Mouse (Mus musculus) G1E (cell line): ENCODE measurements at regions not wholly inside any gene's neighbourhood (a gene's known extent, or its start where the extent isn't known, plus 50 kb on each side); places are given as distances from the start of the nearest gene placed in this dataset.

Experiments used
- ATAC-seq: 2 replicates; pipeline ENCODE4 v1.8.0; 2016; ENCODE audit warnings: mild to moderate bottlenecking; ENCODE audit not compliant: insufficient number of reproducible peaks, poor library complexity, low FRiP score, severe bottlenecking; ENCODE audit errors: extremely low read depth
- DNase-seq: peaks from one replicate; pipeline ENCODE4 v3.0.0; 2012; ENCODE audit warnings: low spot score
- H3K27me3 ChIP-seq: 2 replicates; pipeline ENCODE4 v1.6.1; 2012; ENCODE audit warnings: mild to moderate bottlenecking, low read length, inconsistent platforms; ENCODE audit not compliant: insufficient read depth
- H3K36me3 ChIP-seq: replicated peaks from 2 replicates; pipeline ENCODE3; 2012; ENCODE audit warnings: mild to moderate bottlenecking, inconsistent platforms
- H3K4me1 ChIP-seq: 2 replicates; pipeline ENCODE4 v1.6.1; 2012; ENCODE audit warnings: low read depth, low read length, inconsistent platforms, mixed read lengths; ENCODE audit not compliant: insufficient read depth
- H3K4me3 ChIP-seq: 2 replicates; pipeline ENCODE4 v1.5.1; 2012; ENCODE audit warnings: low read depth, mild to moderate bottlenecking, inconsistent platforms, low read length, moderate library complexity, mixed read lengths
- H3K9me3 ChIP-seq: replicated peaks from 2 replicates; pipeline ENCODE4 v1.6.1; 2012; ENCODE audit warnings: inconsistent platforms
- CTCF ChIP-seq: IDR thresholded peaks from 2 replicates; pipeline ENCODE4 v1.5.1; 2012; ENCODE audit warnings: low read depth, low read length, inconsistent platforms, mixed read lengths
- GATA1 ChIP-seq: IDR thresholded peaks from 2 replicates; pipeline ENCODE4 v1.6.1; 2012; ENCODE audit warnings: borderline replicate concordance, low read length, inconsistent platforms, mixed read lengths
- GATA2 ChIP-seq: IDR thresholded peaks from 2 replicates; pipeline ENCODE4 v1.6.1; 2012; ENCODE audit warnings: low read depth, low read length, inconsistent platforms, borderline replicate concordance
- POLR2AphosphoS5 ChIP-seq: IDR thresholded peaks from 2 replicates; pipeline ENCODE4 v1.6.1; 2012; ENCODE audit warnings: low read depth, low read length, inconsistent platforms; ENCODE audit not compliant: insufficient replicate concordance
- TAL1 ChIP-seq: conservative IDR thresholded peaks from 2 replicates; pipeline ENCODE4 v1.6.1; 2012; ENCODE audit warnings: low read depth, low read length, inconsistent platforms, mixed read lengths

DNA sequence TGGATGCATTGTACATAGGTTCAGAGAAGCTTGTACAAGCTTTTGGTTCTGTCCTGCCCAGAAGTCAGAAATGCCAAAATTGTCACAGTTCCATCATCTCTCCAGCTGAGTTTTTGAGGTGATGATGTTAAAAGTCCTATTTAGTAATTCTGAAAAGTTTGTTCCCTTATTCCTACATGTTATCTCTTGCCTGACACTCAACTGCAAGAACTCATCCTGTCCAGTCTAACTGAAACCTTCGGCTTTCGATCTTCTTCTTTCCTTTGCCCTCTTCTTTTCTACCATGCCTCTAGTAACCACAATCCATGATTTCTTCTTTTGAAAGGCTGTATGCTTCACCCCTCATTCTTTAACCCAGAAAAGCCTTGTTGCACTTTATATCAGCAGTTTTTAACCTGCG is 313.2 kb upstream of the Trib2 start:
- no peaks in the 10 kb centered on the region for H3K9me3 ChIP-seq
- no peaks in the 10 kb centered on the region for H3K36me3 ChIP-seq
- DNase-seq, result no peak
- no peaks in the 10 kb centered on the region for H3K27me3 ChIP-seq
- H3K4me1 ChIP-seq, result no peaks in the 10 kb centered on the region
- H3K4me3 ChIP-seq, result no peak overlapping the region
- ATAC-seq, result no peak
- TF ChIP-seq POLR2AphosphoS5 (no peak), GATA2 (no peak), GATA1 (no peak), TAL1 (no peak), CTCF (no peak)

DNA sequence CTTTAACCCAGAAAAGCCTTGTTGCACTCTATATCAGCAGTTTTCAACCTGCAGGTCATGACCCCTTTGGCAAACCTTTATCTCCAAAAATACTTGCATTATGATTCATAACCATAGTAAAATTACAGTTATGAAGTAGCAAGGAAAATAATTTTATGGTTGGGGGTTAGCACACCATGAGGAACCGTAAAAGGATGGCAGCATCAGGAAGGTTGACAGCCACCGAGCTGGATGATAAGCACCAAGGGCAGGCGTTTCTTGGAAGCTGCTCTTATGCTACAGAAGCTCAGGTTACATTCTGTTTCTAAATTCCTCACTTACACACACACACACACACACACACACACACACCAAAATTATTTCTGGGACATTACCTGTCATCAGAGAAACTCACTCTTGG is 312.5 kb upstream of the Trib2 start:
- Histone ChIP-seq H3K9me3 (no peaks in the 10 kb centered on the region), H3K27me3 (no peaks in the 10 kb centered on the region), H3K36me3 (no peaks in the 10 kb centered on the region), H3K4me1 (no peaks in the 10 kb centered on the region), H3K4me3 (no peak overlapping the region)
- DNase-seq, result no peak
- ATAC-seq, result no peak
- TF ChIP-seq GATA1 (no peak), POLR2AphosphoS5 (no peak), TAL1 (no peak), CTCF (no peak), GATA2 (no peak)

DNA sequence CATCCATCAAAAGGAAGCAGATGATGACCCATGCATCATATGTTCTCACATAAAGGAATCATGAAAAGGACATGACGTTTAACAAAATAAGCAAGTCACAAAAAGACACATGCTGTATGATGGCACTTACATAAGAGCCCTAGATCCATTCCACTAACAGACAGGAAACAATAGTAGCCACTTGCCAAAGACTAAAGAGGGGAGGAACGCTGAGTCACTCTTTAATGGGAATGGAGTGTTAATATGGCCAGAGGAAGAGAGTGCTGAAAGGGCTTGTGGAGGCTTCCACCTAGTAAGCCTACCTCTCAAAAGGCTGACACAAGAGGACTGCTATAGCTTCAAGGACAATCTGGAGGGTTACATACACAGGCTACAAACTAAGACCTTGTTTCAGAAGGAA is 308.2 kb upstream of the Trib2 start:
- Histone ChIP-seq H3K36me3 (no peaks in the 10 kb centered on the region), H3K4me1 (no peaks in the 10 kb centered on the region), H3K4me3 (no peak overlapping the region), H3K27me3 (no peaks in the 10 kb centered on the region), H3K9me3 (0 out of 2 replicates have a peak, but pooled peaks cover 2% of the 10 kb centered on the region)
- DNase-seq (no peak), ATAC-seq (no peak)
- TF ChIP-seq CTCF (no peak), GATA2 (no peak), GATA1 (no peak), TAL1 (no peak), POLR2AphosphoS5 (no peak)

DNA sequence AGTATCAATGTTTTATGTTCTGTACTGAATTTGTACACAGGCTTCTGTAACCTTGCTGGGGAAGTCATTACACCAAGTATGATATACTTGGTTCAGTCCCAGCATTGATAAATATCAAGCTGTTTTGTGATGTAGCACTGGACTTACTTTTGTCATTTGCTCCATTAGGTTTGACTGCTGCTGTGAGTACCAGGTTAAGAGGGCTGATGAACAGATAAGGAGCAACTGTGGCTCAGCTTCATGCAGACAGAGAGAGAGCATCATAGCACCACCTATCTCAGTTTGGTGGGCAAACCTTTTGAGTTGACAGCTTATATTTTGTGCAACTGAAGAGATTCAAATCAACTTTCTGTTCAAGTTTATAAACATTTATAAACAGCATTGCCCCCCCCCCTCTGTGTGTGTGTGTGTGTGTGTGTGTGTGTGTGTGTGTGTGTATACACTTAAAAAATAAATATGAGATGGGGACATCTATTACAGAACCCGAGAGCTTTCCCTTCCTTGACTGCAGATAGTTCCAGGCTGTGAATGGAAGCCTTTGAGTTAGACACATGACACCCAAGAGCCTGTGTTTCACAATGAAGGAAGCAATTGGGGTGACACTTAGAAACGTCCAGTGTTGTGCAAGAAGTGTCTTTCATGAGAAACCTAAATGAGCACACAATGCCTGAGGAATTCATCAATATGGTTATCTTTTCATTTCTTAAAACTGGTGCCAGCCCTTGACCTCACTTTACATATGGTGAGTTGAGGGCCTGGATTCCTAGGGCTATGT is 305.8 kb upstream of the Trib2 start:
- ATAC-seq, result no peak
- TF ChIP-seq POLR2AphosphoS5 (no peak), CTCF (no peak), TAL1 (no peak), GATA2 (no peak), GATA1 (no peak)

DNA sequence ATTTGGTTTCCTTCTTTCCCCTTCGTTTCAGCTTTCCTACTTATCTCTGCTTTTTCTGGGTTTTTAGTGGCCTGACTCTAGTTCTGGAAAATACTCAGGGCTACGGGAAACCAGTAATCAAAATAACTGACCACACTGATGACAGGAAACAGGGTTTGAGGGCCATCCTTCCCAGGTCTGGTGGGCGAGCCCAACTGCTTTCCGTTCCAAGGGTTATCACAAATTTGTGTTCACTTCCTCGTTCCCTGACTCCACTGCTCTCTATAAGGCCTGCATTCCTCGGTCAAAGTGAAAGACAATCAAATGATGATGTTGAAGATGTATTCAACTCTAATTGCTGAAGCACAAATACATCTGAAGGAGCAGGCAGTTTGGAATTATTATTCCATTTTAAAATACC is 305.1 kb upstream of the Trib2 start:
- Histone ChIP-seq H3K27me3 (no peaks in the 10 kb centered on the region), H3K9me3 (0 out of 2 replicates have a peak, but pooled peaks cover 2% of the 10 kb centered on the region), H3K36me3 (no peaks in the 10 kb centered on the region), H3K4me3 (no peak overlapping the region), H3K4me1 (no peaks in the 10 kb centered on the region)
- TF ChIP-seq POLR2AphosphoS5, result no peak
- DNase-seq (no peak), ATAC-seq (no peak)

More for the DNA sequence above, 305.8 kb upstream of the Trib2 start:
- no peaks in the 10 kb centered on the region for H3K4me1 ChIP-seq
- H3K27me3 ChIP-seq, result no peaks in the 10 kb centered on the region
- no peak overlapping the region for H3K4me3 ChIP-seq
- H3K9me3 ChIP-seq, result 0 out of 2 replicates have a peak, but pooled peaks cover 2% of the 10 kb centered on the region
- no peak for DNase-seq
- no peaks in the 10 kb centered on the region for H3K36me3 ChIP-seq

DNA sequence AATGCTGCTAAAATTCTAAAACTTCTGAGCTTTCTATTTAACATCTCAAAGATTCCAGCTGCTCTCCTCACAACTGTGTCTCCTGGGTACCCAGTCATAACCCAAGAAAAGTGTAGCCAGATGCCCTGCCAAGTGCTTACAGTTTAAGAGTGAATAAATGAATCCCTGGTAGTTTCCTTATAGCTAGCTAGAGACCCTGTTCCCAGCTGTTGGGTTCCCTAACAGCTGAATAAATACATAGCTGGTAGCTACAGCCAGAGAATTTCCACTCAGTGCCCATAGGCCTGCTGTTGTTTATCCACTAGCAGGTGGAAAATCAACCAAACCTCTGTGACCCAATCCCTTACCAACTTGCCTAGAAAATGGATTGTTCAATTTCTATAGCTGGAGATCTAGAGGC is 302.0 kb upstream of the Trib2 start:
- DNase-seq, result no peak
- Histone ChIP-seq H3K4me3 (no peak overlapping the region), H3K9me3 (0 out of 2 replicates have a peak, but pooled peaks cover 2% of the 10 kb centered on the region), H3K4me1 (no peaks in the 10 kb centered on the region), H3K27me3 (no peaks in the 10 kb centered on the region), H3K36me3 (no peaks in the 10 kb centered on the region)
- no peak for ATAC-seq
- TF ChIP-seq CTCF, result no peak
- no peak for TF ChIP-seq GATA2
- TF ChIP-seq TAL1, result no peak
- no peak for TF ChIP-seq GATA1
- no peak for TF ChIP-seq POLR2AphosphoS5
